Mouse (Mus musculus) embryonic fibroblast, embryonic 13.5 days (primary cell): ENCODE measurements around the gene Gpr37. TPM values are rescaled to one million over a fixed set of nuclear protein-coding genes. Genes with fewer than 3 reads are reported as not detected.

Source experiments
- H3K27ac ChIP-seq: 2 replicates; pipeline ENCODE4 v1.5.1; 2012; ENCODE audit warnings: low read length, control low read depth, inconsistent platforms; ENCODE audit not compliant: insufficient read depth
- H3K4me1 ChIP-seq: 2 replicates; pipeline ENCODE4 v1.6.1; 2011; ENCODE audit warnings: low read length; ENCODE audit not compliant: control insufficient read depth, insufficient read depth
- H3K4me3 ChIP-seq: 2 replicates; pipeline ENCODE4 v1.5.1; 2011; ENCODE audit warnings: mild to moderate bottlenecking, control low read depth, low read length; ENCODE audit not compliant: insufficient read depth
- CTCF ChIP-seq: IDR thresholded peaks from 2 replicates; pipeline ENCODE4 v1.5.1; 2011; ENCODE audit warnings: mild to moderate bottlenecking, control low read depth, low read length, moderate library complexity, borderline replicate concordance; ENCODE audit not compliant: insufficient read depth
- POLR2A ChIP-seq: IDR thresholded peaks from 2 replicates; pipeline ENCODE4 v1.6.1; 2011; ENCODE audit warnings: low read depth, mild to moderate bottlenecking, control low read depth, low read length, moderate library complexity
- polyA plus RNA-seq: library from polyadenylated mRNA; stranded (reverse); fragments of >200 nt; gene quantifications from 2 replicates; pipeline ENCODE4 v1.2.4, GENCODE M21; 2011; ENCODE audit warnings: low read depth; ENCODE audit not compliant: missing spikeins, insufficient read length

Gpr37 gene
- not detected in 2 replicates for polyA plus RNA-seq

DNA sequence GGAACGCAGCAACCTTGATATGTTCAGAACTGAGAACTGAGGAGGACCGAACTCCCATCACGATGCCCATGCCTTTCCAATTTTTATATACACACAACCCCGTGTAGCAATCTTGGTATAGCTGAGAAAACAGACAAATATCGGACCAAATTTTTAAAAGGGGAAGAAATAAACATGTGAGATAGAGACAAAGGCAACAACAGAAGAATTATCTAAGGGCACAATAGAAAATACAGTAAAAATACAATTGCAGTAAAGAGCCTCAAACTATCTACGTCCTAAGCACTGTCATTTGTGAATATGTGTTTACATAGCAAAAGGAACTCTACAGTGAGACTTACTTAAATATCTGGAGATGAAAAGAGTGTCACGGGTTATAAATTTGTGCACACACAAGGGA lies at the start of gene Gpr37:
TSS of gene Gpr37 (minus strand) at position 101 of the 400 bp plus-strand sequence.
- Histone ChIP-seq H3K4me1 (peaks cover 3% of the 10 kb centered on the region; the same call in 1 of the 2 replicates), H3K4me3 (peak within 1 kb of the TSS; percentile 53), H3K27ac (no peak within 1 kb of the TSS)
- TF ChIP-seq CTCF (no peak), POLR2A (no peak)

DNA sequence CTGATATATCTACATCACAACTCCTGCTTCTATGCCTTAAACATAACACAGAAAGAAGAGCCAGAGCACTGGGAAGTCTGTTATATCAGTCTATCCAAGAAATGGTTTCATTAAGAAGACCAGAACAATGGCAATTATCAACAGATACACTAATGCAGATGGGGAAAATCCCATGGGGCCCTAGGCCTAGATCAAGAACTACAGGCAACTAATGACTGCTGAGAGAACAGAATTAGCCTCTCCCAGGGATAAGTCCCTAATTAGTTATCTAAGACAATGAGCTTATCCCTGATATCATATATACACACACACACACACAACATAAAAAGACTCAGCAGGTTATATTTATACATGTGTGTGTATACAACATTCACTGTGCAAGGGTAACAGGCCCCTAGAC lies 46.0 kb upstream of the Gpr37 start:
- no peaks in the 10 kb centered on the region for H3K4me1 ChIP-seq
- TF ChIP-seq POLR2A (no peak), CTCF (no peak)
- H3K27ac ChIP-seq = no peak overlapping the region

DNA sequence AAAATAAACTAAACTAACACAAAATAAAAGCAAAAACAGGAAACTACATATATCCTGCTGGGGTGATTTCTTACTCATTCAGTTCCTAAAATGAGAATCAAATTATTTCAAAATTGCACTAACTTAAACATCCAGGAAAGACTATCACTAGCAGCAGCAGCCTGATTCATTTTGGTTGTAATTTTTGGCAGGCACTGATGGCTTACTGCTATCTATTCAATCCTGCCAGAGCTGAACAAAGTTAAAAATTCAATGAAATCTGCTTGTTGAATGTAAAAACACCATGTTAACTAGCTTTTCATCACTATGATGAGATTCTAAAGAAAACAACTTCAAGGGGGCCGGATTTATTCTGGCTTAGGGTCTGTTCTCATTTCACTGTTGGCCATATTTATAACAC lies 36.0 kb upstream of the Gpr37 start:
- Histone ChIP-seq H3K4me1 (no peaks in the 10 kb centered on the region), H3K27ac (no peak overlapping the region), H3K4me3 (no peak overlapping the region)
- TF ChIP-seq CTCF = no peak
- TF ChIP-seq POLR2A = no peak

More for the DNA sequence above, 46.0 kb upstream of the Gpr37 start:
- H3K4me3 ChIP-seq = no peak overlapping the region

DNA sequence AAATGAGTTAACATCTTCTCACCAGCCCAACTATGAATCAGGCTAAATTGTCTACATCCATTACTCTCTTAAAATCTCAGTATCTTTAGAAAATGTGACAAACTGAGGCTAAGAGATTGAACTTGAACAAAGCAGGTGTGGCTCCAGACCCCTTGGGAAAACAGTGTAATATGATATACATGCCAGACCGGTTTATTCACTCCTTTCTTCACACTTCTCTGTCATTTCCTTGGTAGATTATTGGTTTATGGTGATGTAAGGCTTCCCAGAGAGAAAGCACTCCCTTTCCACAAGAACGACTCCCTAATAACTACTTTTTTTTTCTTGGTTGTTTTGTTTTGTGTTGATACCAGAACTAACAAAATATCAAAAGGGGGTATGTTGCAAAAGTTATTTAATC lies 20.1 kb upstream of the Gpr37 start:
- Histone ChIP-seq H3K4me1 (no peaks in the 10 kb centered on the region), H3K4me3 (no peak overlapping the region), H3K27ac (no peak overlapping the region)
- no peak for TF ChIP-seq CTCF
- TF ChIP-seq POLR2A = no peak

DNA sequence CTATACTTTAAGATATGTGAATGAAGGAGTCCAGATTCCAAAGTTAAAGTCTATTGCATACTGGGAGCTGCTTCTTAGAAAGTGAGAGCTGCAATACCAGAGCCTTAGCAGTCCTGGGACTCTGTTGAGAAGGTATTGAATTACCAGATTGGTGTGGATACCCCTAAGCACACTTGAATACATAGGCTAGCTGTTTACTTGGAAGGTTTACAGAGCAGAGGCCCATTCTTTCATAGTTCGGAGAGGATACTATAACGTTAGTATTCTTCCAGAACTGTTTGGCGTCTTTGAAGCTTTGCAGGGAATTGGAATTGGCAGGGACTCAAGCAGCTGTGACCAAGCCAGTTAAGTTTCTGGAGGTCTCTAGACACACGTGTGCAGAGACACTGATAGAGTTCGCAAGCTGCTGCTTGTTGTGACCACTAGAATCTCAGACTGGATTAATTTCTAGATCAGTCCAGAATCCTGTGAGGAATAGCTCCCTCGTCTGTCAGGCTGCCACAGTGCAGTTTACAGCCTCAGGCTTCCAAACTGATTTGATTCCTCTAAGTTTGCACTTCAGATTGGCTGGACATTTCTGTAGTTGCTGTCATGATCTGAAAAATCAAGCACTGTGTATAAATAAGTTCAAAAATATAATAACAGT lies 18.8 kb upstream of the Gpr37 start:
- H3K4me3 ChIP-seq = no peak overlapping the region
- H3K27ac ChIP-seq = no peak overlapping the region
- TF ChIP-seq POLR2A (no peak), CTCF (no peak)
- no peaks in the 10 kb centered on the region for H3K4me1 ChIP-seq

DNA sequence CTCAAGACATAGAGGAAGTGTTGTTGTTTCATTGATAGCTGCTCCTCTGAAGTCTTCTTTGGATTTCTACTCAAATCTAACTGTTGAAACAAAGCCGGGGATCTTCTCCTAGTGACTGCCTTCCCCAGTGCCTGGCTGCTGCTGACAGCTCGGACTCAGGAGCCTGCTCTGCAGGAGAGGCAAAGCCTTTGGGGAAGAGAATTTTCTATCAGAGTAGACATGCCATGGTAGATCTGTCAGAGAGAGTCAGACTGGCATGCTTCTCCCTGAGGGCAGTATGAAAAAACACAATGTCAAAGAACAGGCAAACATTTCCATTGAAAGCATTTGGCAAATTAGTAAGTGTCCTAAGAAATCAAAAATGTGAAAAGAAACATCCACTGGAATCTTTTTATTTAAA lies 9.4 kb upstream of the Gpr37 start:
- Histone ChIP-seq H3K4me1 (no peaks in the 10 kb centered on the region), H3K4me3 (no peak overlapping the region), H3K27ac (no peak overlapping the region)
- TF ChIP-seq POLR2A (no peak), CTCF (no peak)

DNA sequence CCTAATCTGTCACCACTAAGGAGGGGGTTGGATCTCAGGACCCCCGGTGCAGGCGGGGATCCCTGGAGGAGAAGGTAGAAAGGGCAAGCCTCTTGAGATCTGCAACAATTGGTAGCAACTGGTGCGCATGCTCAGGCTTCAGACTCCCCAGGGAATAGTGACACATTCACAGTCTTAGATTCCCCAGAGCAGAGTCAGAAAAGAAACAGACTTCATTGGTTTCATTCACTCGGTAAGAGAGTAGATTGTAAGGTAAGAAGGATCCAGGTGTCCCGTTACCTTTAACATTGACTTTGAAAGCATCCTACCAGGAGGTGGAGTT lies 284 bp downstream of the Gpr37 start:
- TF ChIP-seq POLR2A (no peak), CTCF (no peak)
- Histone ChIP-seq H3K4me3 (peak overlapping the region; percentile 53), H3K27ac (no peak overlapping the region)

DNA sequence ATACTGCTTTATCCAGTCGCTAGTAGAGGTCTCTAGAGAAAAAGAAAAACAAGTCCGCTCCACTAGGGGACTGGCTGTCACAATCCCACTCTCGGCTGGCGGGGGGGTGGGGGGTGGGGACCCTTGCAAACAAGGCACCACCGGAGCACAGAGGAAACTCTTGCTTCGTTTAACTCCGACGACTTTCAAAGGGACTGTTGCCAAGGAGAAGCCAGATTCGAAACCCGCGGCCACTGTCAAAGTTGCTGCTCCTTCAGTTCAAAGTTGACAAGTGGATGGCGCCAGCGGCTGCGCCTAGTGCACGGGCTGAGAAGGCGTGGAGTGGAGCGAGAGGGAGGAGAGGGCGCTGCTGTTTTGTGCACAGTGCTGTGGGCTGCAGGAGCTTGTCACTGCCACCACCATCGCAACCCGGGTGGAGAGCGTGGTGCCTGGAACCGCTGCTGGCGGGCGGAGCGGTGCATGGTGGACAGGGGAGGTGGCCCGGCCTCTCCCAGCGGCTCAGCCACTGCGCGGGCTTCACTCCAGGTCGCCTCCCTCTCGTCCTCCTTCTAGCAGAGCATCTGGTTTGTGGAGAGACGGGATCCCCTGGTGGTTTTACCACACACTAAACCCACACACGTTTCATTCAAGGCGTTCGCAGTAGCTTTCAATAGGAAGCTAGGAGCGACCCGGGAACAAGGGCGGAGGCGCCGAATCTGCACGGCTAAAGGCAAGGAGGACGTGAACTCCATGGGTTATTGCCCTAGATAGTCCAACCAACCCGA lies 827 bp downstream of the Gpr37 start:
- peak overlapping the region; percentile 53 for H3K4me3 ChIP-seq
- H3K27ac ChIP-seq = no peak overlapping the region
- peaks cover 3% of the 10 kb centered on the region; the same call in 1 of the 2 replicates for H3K4me1 ChIP-seq
- TF ChIP-seq POLR2A = no peak
- TF ChIP-seq CTCF = no peak

More for the DNA sequence above, 284 bp downstream of the Gpr37 start:
- H3K4me1 ChIP-seq = peaks cover 3% of the 10 kb centered on the region; the same call in 1 of the 2 replicates

DNA sequence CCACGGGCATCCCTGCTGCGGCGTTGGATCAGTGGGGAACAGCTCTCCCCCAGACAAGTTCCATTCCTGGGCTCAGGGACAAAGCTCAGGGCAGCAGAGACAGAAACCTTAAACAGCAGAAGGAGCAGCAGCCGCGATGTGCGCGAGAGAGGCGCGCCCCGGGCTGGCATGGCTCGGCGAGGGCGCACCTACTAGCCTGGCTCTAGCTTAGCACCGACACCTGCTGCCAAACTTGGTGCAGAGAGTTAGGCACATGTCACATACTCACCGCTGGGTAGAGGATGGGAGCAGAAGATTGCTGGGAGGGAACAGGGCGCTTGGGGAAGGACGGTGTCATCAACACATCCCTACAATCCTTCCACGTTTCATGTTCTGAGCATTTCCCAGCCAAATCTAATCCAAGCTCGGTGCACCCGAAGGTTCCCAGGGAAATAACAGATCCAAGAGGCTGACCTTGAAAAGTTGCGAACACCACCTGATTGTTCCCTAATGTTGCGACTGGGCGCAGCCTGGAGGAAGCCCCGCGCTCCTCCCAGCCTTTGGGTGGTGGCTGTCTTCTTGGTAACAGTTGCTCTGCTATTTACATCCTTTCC lies 1.5 kb downstream of the Gpr37 start:
- peaks cover 3% of the 10 kb centered on the region; the same call in 1 of the 2 replicates for H3K4me1 ChIP-seq
- H3K27ac ChIP-seq = no peak overlapping the region
- H3K4me3 ChIP-seq = peak overlapping the region; percentile 53
- no peak for TF ChIP-seq CTCF

DNA sequence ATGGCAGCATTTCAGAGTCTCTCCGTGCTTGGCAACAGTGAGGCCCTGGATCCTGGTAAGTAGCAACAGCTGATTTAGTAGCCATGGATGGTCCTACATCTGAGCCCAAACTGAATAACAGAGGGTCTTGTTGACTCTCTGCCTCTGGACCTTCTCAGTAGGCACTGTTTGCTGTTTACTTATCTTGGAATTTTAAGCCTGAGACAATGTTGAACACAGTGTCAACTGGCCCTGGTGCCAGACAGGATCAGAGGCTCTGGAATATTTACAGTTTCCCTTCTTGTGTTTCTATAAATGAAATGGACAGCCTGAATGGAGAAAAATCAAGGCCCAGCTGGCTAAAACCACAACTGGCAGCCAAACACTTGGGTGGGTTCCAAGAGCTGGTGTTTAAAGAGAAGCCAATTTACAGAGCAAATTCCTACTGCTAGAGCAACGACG lies 3.7 kb downstream of the Gpr37 start:
- Histone ChIP-seq H3K4me1 (peaks cover 3% of the 10 kb centered on the region; the same call in 1 of the 2 replicates), H3K27ac (no peak overlapping the region), H3K4me3 (no peak overlapping the region)
- TF ChIP-seq CTCF (no peak), POLR2A (no peak)
